Mouse (Mus musculus) embryonic facial prominence, embryonic 14.5 days (tissue): ENCODE results near the gene Parvg. TPM values are rescaled to one million over a fixed set of nuclear protein-coding genes. Genes with fewer than 3 reads are reported as not detected.

ENCODE experiments used
- ATAC-seq: fragments of 200-750 bp; cut with Nextera tagmentation; 2 replicates; pipeline ENCODE4 v1.8.0; 2017; ENCODE audit warnings: low read depth, moderate number of reproducible peaks, moderate TSS enrichment
- DNase-seq: peaks from one replicate; pipeline ENCODE4 v3.0.0-alpha.2; 2015; ENCODE audit warnings: low spot score
- H3K27ac ChIP-seq: fragments of 300-500 bp; sonication (generic); replicated peaks from 2 replicates; pipeline ENCODE4 v1.5.1; 2014; ENCODE audit warnings: low read depth, mild to moderate bottlenecking, low read length, moderate library complexity
- H3K27me3 ChIP-seq: fragments of 300-500 bp; sonication (generic); replicated peaks from 2 replicates; pipeline ENCODE4 v1.6.1; 2014; ENCODE audit warnings: low read length; ENCODE audit not compliant: control insufficient read depth, insufficient read depth
- H3K36me3 ChIP-seq: fragments of 300-500 bp; sonication (generic); 2 replicates; pipeline ENCODE4 v1.6.1; 2014; ENCODE audit warnings: low read length, mixed read lengths; ENCODE audit not compliant: control insufficient read depth, insufficient read depth
- H3K4me1 ChIP-seq: fragments of 300-500 bp; sonication (generic); 2 replicates; pipeline ENCODE4 v1.6.1; 2014; ENCODE audit warnings: antibody characterized with exemption, low read length; ENCODE audit not compliant: control insufficient read depth, insufficient read depth
- H3K4me2 ChIP-seq: fragments of 300-500 bp; sonication (generic); 2 replicates; pipeline ENCODE4 v1.6.1; 2014; ENCODE audit warnings: low read depth, mild to moderate bottlenecking, low read length, moderate library complexity, mixed read lengths
- H3K4me3 ChIP-seq: fragments of 300-500 bp; sonication (generic); 2 replicates; pipeline ENCODE4 v1.5.1; 2014; ENCODE audit warnings: low read depth, mild to moderate bottlenecking, low read length
- H3K9ac ChIP-seq: fragments of 300-500 bp; sonication (generic); 2 replicates; pipeline ENCODE4 v1.6.1; 2014; ENCODE audit warnings: low read depth, mild to moderate bottlenecking, low read length, moderate library complexity, mixed read lengths
- H3K9me3 ChIP-seq: fragments of 300-500 bp; sonication (generic); 2 replicates; pipeline ENCODE4 v1.6.1; 2016; ENCODE audit warnings: low read length; ENCODE audit not compliant: control insufficient read depth
- WGBS: fragments of 180-500 bp; shearing (Covaris S2); extraction: QIAGEN DNeasy Blood & Tissue Kit; methylation state at CpG from one replicate; pipeline ENCODE4 v1.1.7; 2014; 5-methylcytosine and 5-hydroxymethylcytosine counted together
- polyA plus RNA-seq: library from polyadenylated mRNA; unstranded; fragments of >200 nt; fragmentation: Nextera tagmentation; extraction: Ambion mirVana; gene quantifications from 2 replicates; pipeline ENCODE4 v1.2.1, GENCODE M21; 2014

Gene Parvg
- polyA plus RNA-seq, 1 experiment from 2014 or later = 2.4 TPM

- 54% methylated on average over 2 of the region's 2 CpGs for WGBS
- no peak for ATAC-seq
- H3K4me1 ChIP-seq = peaks cover 43% of the 10 kb centered on the region
- H3K27me3 ChIP-seq = no peaks in the 10 kb centered on the region
- DNase-seq = no peak
- H3K9ac ChIP-seq = no peak overlapping the region
- H3K4me3 ChIP-seq = no peak overlapping the region
- no peak overlapping the region for H3K4me2 ChIP-seq
- H3K9me3 ChIP-seq = no peaks in the 10 kb centered on the region
- no peaks in the 10 kb centered on the region for H3K36me3 ChIP-seq
- H3K27ac ChIP-seq = no peak overlapping the region
Measured at GRCm38 (mm10) chr15:84300591-84300990, 23.2 kb upstream of the Parvg start.

- 13% methylated on average over 7 of the region's 7 CpGs for WGBS
- peak overlapping the region; percentile 36 for H3K27ac ChIP-seq
- no peak overlapping the region for H3K4me2 ChIP-seq
- DNase-seq (peak; percentile 92), ATAC-seq (peak; percentile 56)
- H3K36me3 ChIP-seq = no peaks in the 10 kb centered on the region
- H3K27me3 ChIP-seq = no peaks in the 10 kb centered on the region
- peaks cover 43% of the 10 kb centered on the region for H3K4me1 ChIP-seq
- no peak overlapping the region for H3K4me3 ChIP-seq
- H3K9me3 ChIP-seq = no peaks in the 10 kb centered on the region
- H3K9ac ChIP-seq = 0 out of 2 replicates have a peak overlapping the region, but pooled peaks have one; percentile 19
Measured at GRCm38 (mm10) chr15:84301026-84301425, 22.8 kb upstream of the Parvg start.

- H3K4me3 ChIP-seq = no peak overlapping the region
- ATAC-seq = no peak
- H3K9ac ChIP-seq = 0 out of 2 replicates have a peak overlapping the region, but pooled peaks have one; percentile 19
- H3K36me3 ChIP-seq = no peaks in the 10 kb centered on the region
- peaks cover 43% of the 10 kb centered on the region for H3K4me1 ChIP-seq
- H3K27ac ChIP-seq = peak overlapping the region; percentile 36; the same call in 1 of the 2 replicates
- no peak for DNase-seq
- no peak overlapping the region for H3K4me2 ChIP-seq
- H3K9me3 ChIP-seq = no peaks in the 10 kb centered on the region
- WGBS = 40% methylated on average over 8 of the region's 8 CpGs
- H3K27me3 ChIP-seq = no peaks in the 10 kb centered on the region
Measured at GRCm38 (mm10) chr15:84301641-84302420, 22.0 kb upstream of the Parvg start.

GRCm38 (mm10) chr15:84303264-84303663, 20.6 kb upstream of the Parvg start:
- ATAC-seq = no peak
- peaks cover 41% of the 10 kb centered on the region for H3K4me1 ChIP-seq

GRCm38 (mm10) chr15:84305333-84305732, 18.5 kb upstream of the Parvg start:
- DNase-seq = no peak
- 63% methylated on average over 10 of the region's 10 CpGs for WGBS
- no peak overlapping the region for H3K4me2 ChIP-seq
- no peak overlapping the region for H3K27ac ChIP-seq
- no peaks in the 10 kb centered on the region for H3K9me3 ChIP-seq
- no peak for ATAC-seq
- H3K4me3 ChIP-seq = no peak overlapping the region
- H3K9ac ChIP-seq = no peak overlapping the region
- no peaks in the 10 kb centered on the region for H3K36me3 ChIP-seq
- peaks cover 21% of the 10 kb centered on the region for H3K4me1 ChIP-seq
- H3K27me3 ChIP-seq = no peaks in the 10 kb centered on the region

More at GRCm38 (mm10) chr15:84303264-84303663, 20.6 kb upstream of the Parvg start:
- Histone ChIP-seq H3K9ac (no peak overlapping the region), H3K27me3 (no peaks in the 10 kb centered on the region), H3K4me3 (no peak overlapping the region), H3K9me3 (no peaks in the 10 kb centered on the region), H3K27ac (no peak overlapping the region), H3K36me3 (no peaks in the 10 kb centered on the region), H3K4me2 (no peak overlapping the region)
- 49% methylated on average over 10 of the region's 10 CpGs for WGBS
- no peak for DNase-seq

GRCm38 (mm10) chr15:84310271-84310670, 13.6 kb upstream of the Parvg start:
- Histone ChIP-seq H3K4me3 (no peak overlapping the region), H3K4me1 (peaks cover 25% of the 10 kb centered on the region), H3K27ac (no peak overlapping the region), H3K36me3 (no peaks in the 10 kb centered on the region), H3K4me2 (no peak overlapping the region), H3K9ac (no peak overlapping the region), H3K27me3 (no peaks in the 10 kb centered on the region), H3K9me3 (no peaks in the 10 kb centered on the region)
- 71% methylated on average over 11 of the region's 11 CpGs for WGBS
- ATAC-seq (no peak), DNase-seq (no peak)

- no peaks in the 10 kb centered on the region for H3K27me3 ChIP-seq
- H3K27ac ChIP-seq = no peak overlapping the region
- 72% methylated on average over 9 of the region's 9 CpGs for WGBS
- H3K36me3 ChIP-seq = no peaks in the 10 kb centered on the region
- DNase-seq = no peak
- H3K9ac ChIP-seq = no peak overlapping the region
- no peak overlapping the region for H3K4me2 ChIP-seq
- H3K4me1 ChIP-seq = peaks cover 27% of the 10 kb centered on the region
- no peak for ATAC-seq
- H3K9me3 ChIP-seq = no peaks in the 10 kb centered on the region
- H3K4me3 ChIP-seq = no peak overlapping the region
Measured at GRCm38 (mm10) chr15:84311295-84312085, 12.3 kb upstream of the Parvg start.

- Histone ChIP-seq H3K36me3 (no peaks in the 10 kb centered on the region), H3K27me3 (no peaks in the 10 kb centered on the region), H3K9ac (no peak overlapping the region), H3K4me3 (no peak overlapping the region), H3K4me1 (peaks cover 27% of the 10 kb centered on the region), H3K9me3 (0 out of 2 replicates have a peak, but pooled peaks cover 5% of the 10 kb centered on the region), H3K27ac (peak overlapping the region; percentile 61), H3K4me2 (no peak overlapping the region)
- peak; percentile 20; the same call in 1 of the 2 replicates for ATAC-seq
- WGBS = 66% methylated on average over 9 of the region's 10 CpGs
- peak; percentile 34 for DNase-seq
Measured at GRCm38 (mm10) chr15:84312878-84313565, 10.8 kb upstream of the Parvg start.
